Mouse (Mus musculus) G1E (cell line): ENCODE results near the gene Tmem98.

ENCODE experiments used
- CTCF ChIP-seq: IDR thresholded peaks from 2 replicates; pipeline ENCODE4 v1.5.1; 2012; ENCODE audit warnings: low read depth, low read length, inconsistent platforms, mixed read lengths
- GATA1 ChIP-seq: IDR thresholded peaks from 2 replicates; pipeline ENCODE4 v1.6.1; 2012; ENCODE audit warnings: borderline replicate concordance, low read length, inconsistent platforms, mixed read lengths

DNA sequence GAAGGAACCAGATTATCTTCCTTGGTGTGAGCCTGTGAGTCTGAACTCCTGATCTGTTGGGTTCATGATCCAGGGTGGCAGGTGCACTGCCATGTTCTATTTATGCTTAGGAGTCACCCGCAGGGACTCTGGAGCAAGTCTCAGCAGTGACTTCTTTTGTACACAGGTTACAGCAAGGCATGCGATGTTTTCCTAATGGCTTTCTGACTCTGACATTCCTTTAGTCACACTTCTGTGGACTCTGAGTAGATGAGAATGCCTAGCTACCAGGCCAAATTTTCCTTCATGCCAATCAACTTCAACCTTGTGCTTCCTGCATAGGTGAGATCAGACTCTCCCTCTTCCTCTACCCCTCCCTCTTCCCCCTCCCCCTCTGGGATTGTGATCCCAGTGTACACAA lies 25.4 kb downstream of the Tmem98 start:
- TF ChIP-seq CTCF (no peak), GATA1 (no peak)
